Mouse (Mus musculus): ENCODE data around the gene Atg14.

- TF ChIP-seq USF1 (IDR thresholded peaks at IDR 0.05; ENCODE audit: low read depth) (no peak), MYOG (IDR thresholded peaks at IDR 0.05; ENCODE audit: control insufficient read depth in 1 of 3, insufficient read depth in 1 of 3, insufficient read length in 2 of 3, low read depth in 2 of 3) (no peak)
Measured at GRCm38 (mm10) chr14:47560714-47561113, 9.7 kb downstream of the Atg14 start.

Data from myocyte (in vitro differentiated cells).